Mouse (Mus musculus): Measurements from ENCODE around the gene Crlf1. TPM values are rescaled to one million over a fixed set of nuclear protein-coding genes. Genes with fewer than 3 reads are reported as not detected.

Gene Crlf1
- total RNA-seq, 2 experiments from 2014 or later, result 0.39 to 0.62 TPM

GRCm38 (mm10) chr8:70467907-70468306, 25.1 kb upstream of the Crlf1 start:
- intact Hi-C loops (cut with DNase I), result no loop called here
- no peak for DNase-seq

- intact Hi-C loops (cut with DNase I), result no loop called here
- DNase-seq, result no peak
Observed at GRCm38 (mm10) chr8:70468733-70469132, 24.2 kb upstream of the Crlf1 start.

GRCm38 (mm10) chr8:70469295-70469916, 23.6 kb upstream of the Crlf1 start:
- intact Hi-C loops (cut with DNase I), result no loop called here
- DNase-seq, result no peak

DNA sequence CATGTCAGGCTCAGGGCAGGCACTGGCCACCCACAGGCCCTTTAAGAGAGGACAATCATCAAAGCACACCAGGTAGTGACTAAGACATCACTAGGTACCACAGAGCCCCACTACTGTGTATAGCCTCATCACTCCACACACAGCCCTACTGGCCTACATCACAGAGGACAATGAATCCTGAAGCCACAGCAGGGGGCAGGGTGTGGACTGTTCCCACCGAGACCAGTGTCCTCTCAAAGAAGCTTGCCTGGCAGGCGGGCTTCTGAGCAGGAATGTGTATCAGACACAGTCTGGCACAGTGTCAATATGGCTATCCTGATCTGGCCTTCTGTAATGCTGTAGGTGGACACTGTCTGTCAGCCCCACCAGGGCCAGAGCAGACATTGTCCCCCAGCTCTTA, 23.0 kb upstream of the Crlf1 start:
- DNase-seq, result no peak
- intact Hi-C loops (cut with DNase I), result no loop called here

DNA sequence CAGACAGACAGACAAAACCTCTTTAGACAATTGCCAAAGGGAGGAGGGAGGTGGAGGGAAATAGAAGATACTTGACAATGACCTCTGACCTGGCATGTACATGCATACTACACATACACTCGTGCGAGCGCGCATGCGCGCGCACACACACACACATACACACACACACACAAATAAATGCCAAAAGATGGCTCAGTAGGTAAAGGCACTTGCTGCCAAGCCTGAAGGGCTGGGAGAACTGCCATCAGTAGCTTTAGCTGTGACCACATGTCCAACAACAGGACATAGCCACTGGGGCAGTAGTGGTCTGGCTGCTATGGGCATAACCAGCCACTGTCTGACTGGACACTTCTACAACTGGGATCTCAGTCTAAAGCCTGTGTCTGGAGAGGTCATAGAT, 21.1 kb upstream of the Crlf1 start:
- intact Hi-C loops (cut with DNase I), result no loop called here
- DNase-seq, result no peak

- intact Hi-C loops (cut with DNase I), result no loop called here
Observed at GRCm38 (mm10) chr8:70476333-70477268, 16.4 kb upstream of the Crlf1 start, which contains the start of gene Klhl26. TSS of gene Klhl26 (minus strand) at chr8:70476968.

DNA sequence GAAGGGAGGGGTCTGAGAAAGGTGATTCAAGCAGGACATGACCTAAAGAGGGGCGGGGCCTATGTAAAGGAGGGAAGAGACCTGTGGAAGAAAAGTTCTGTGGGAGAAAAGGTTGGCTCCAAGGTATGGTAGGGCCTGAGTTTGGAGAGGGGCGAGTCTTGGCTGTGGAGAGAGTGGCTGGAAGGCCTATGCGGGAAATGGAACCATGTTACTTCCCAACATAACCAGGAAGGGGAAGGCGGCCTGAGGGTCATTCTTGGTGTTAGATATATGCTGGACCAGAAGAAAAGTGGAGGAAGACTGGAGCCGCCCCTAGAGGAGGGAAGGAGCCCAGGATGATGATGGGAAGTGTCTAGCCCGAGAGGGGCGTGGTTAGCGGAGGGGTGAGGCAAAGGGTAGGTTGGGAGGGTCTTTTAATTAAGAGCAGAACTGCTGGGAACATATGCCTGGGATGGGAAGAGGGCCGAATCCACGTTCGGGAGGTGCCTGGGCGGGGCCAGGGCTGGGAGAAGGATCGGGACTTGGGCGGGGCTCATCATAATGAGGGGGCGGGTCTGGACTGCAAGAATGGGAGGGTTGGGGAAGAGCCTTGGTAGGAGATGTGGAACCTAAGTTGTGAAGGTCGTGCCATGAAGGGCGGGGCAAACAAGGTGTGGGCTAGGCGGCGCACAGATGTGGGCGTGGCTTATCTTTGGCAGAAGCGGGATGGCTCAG, 15.5 kb upstream of the Crlf1 start:
- DNase-seq, result no peak
- intact Hi-C loops (cut with DNase I), result no loop called here

More at GRCm38 (mm10) chr8:70476333-70477268, 16.4 kb upstream of the Crlf1 start, which contains the start of gene Klhl26:
- peak; percentile 94 to 96 for DNase-seq

DNA sequence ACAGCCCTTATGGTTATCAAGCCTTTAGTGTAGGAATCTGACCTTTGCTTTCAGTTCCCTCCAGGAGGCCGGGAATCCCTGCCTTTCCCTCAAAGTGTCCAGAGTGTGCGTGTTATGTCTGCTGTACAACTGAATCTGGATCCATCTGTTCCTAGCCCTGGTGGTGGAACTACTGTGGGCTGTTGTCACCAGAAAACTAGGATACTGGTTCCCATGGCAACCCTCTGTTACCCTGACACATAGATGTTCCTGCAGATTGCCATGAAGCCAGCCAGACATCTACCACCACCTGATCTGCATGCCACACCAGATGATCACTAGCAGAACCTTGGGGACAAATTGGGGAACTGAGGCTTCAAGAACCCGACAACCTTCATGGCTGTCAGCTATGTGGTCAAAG, 11.1 kb upstream of the Crlf1 start:
- intact Hi-C loops (cut with DNase I), result no loop called here
- no peak for DNase-seq

- intact Hi-C loops (cut with DNase I), result no loop called here
- DNase-seq, result no peak
Observed at GRCm38 (mm10) chr8:70482943-70483342, 10.0 kb upstream of the Crlf1 start.

DNA sequence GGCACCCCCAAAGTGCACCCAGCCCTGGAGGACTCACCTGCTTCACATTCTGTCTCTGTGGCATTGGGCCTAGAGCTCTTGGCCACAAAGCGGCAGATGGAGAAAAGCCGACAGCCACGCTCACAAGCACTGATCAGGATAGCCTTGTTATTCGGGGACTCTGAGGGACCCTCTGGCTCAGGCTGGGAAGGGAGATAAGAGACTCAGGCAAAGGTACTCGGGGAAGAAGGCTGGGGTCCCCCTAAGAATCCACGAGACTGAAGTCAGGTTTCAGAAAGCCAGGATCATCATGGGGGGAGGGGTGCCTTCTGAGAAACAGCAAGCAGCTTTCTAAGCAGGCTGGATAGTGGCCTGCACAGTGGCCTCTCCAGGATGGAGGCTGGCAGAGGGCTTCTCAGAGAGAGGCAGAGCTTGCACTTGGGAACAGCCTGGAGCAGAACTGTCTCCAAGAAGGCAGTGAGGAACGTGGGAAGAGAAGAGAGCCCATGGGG, 6.7 kb upstream of the Crlf1 start:
- DNase-seq, result no peak
- intact Hi-C loops (cut with DNase I), result no loop called here

DNA sequence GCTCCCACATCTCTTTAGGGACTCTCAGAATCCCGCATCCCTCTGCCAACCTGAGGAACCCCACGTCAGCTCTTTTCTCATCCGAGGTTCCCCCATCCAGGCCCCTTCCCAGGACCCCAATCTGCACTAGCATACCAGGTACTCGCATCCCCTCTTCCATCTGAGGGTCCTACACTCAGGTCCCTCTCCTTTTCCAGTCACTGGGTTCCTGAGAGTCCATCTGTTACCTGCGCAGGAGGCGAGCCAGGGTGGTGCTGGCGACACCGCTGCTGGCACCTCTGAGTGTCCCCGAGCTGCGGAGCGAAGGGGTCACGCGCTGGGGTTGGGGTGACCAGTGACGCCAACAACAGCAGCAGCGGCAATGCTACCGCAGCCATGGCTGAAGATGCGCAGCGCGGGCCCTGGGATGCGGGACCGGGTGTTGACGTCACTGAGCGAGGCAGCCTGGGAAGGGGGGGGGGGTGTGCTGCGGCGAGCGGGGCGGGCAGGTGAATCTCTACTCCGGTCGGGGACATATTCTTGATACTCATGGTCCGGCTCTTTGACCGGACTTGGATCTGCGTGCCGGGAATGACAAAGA, 5.9 kb upstream of the Crlf1 start, which contains the start of gene Tmem59l:
TSS of gene Tmem59l (minus strand) at position 418 of the 580 bp plus-strand sequence.
- no peak for DNase-seq
- intact Hi-C loops (cut with DNase I), result no loop called here

GRCm38 (mm10) chr8:70487993-70488796, 4.8 kb upstream of the Crlf1 start:
- intact Hi-C loops (cut with DNase I), result no loop called here
- no peak for DNase-seq

GRCm38 (mm10) chr8:70488931-70489470, 4.0 kb upstream of the Crlf1 start:
- intact Hi-C loops (cut with DNase I), result no loop called here
- no peak for DNase-seq

GRCm38 (mm10) chr8:70489576-70489975, 3.4 kb upstream of the Crlf1 start:
- intact Hi-C loops (cut with DNase I), result no loop called here
- DNase-seq, result no peak

GRCm38 (mm10) chr8:70490061-70490879, 2.7 kb upstream of the Crlf1 start:
- DNase-seq, result no peak
- intact Hi-C loops (cut with DNase I), result no loop called here

- intact Hi-C loops (cut with DNase I), result no loop called here
Observed at GRCm38 (mm10) chr8:70490880-70491495, 2.0 kb upstream of the Crlf1 start.

GRCm38 (mm10) chr8:70493692-70494415, 896 bp downstream of the Crlf1 start:
- DNase-seq, result no peak
- intact Hi-C loops (cut with DNase I), result no loop called here

More at GRCm38 (mm10) chr8:70490880-70491495, 2.0 kb upstream of the Crlf1 start:
- no peak for DNase-seq

Measured in heart, postnatal 36 days (tissue).